Mouse (Mus musculus) ES-E14 (cell line): ENCODE results near the gene H2-Ob.

Experiments used
- HCFC1 ChIP-seq: IDR thresholded peaks from 2 replicates; pipeline ENCODE4 v1.6.1; 2012; ENCODE audit warnings: low read length, inconsistent platforms, borderline replicate concordance; ENCODE audit not compliant: insufficient read depth
- MAFK ChIP-seq: IDR thresholded peaks from 2 replicates; pipeline ENCODE4 v1.6.1; 2014; ENCODE audit warnings: mild to moderate bottlenecking, low read depth, low read length, inconsistent platforms; ENCODE audit not compliant: insufficient read depth

DNA sequence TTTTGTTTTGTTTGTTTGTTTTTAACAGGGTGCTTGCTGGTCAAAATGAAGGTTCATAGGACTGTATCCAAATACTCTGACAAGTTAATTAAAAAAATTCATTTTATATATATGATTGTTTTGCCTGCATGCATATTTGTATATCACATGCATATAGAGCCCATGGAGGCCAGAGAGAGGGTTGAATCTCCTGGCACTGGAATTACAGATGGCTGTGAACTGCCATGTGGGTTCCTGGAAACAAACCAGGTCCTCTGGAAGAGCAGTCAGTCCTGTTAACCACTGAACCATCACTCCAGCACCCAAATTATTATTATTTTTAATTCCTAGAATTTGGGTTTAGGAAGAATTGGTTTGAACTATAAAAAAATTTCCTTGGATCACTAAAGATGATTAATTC is 56.6 kb downstream of the H2-Ob start:
- TF ChIP-seq MAFK (no peak), HCFC1 (no peak)
